Mouse (Mus musculus): ENCODE results near the gene Calhm2.

The Calhm2 gene

DNA sequence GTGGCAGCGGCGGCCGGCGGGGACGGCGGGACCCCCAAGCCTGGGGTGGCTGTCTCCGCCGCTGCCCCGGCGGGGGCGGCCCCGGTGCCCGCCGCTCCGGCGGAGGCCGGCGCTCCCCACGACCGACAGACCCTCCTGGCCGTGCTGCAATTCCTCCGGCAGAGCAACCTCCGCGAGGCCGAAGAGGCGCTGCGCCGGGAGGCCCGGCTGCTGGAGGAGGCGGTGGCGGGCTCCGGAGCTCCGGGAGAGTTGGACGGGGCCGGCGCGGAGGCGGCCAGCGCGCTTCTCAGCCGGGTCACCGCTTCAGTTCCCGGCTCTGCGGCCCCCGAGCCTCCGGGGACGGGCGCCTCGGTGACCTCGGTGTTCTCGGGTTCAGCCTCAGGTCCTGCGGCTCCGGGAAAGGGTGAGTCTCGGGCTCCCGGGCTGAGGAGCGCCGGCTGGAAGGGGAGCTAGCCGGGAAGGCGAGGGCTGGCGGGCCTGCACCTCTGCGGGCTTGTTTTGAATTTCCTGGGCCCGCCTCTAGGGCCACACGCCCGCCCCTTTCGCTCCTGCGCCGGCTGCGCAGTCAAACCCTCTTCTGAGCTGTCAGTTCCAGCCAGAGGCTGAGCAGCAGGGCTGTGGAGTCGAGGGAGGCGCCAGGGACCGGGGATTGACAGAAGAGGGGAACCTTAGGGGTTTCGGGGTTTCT lies 70.0 kb downstream of the Calhm2 start:
- DNase-seq (ENCODE audit: low read depth, low spot score): peak; percentile 93

DNA sequence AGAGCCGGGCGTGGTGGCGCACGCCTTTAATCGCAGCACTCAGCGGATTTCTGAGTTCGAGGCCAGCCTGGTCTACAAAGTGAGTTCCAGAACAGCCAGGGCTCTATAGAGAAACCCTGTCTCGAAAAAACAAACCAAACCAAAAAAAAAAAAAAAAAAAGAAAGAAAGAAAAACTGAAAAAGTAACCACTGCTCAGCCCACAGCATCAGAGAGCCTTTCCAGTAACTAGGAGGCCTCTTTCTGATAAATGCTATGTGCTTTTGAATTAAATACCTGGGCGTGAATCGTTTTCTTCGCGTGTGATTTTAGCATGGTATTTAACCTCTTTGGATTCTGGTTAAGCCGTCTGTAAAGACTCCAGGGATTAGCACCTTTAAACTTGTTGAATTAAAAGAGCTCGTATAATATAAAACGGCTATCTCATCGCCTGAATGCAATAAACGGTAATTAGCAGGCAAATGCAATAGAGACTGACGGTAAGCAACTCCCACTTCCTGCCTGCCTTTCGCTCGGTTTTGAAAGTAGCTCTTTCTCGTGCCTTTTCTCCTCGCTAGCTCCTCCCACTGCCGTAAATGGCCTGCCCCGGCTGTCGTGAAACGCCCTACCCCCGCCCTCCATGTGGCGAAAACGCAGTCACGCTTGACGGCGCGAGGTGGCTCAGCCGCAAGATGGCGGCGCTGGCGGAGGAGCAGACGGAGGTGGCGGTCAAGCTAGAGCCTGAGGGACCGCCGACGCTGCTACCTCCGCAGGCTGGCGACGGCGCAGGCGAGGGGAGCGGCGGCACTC lies 70.8 kb downstream of the Calhm2 start, which contains the start of gene Taf5:
TSS of gene Taf5 (plus strand) at position 651 of the 787 bp plus-strand sequence.
- DNase-seq (ENCODE audit: low read depth, low spot score): peak; percentile 99

DNA sequence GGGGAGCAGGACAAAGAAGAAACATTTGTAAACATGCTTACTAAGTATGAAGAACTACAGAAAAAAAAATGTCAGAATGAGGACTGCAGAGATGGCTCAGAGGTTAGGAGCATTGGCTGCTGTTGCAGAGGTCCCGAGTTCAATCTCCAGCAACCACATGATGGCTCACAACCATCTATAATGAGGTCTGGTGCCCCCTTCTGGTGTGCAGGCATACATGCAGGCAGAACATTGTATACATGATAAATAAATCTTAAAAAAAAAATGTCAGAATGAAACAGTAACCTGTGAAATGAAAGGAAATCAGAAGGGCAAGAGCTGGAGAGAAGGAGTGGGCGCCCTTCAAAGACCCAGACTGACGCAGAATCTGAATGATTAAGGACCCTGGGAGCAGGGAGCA lies 72.2 kb downstream of the Calhm2 start:
- no peak for DNase-seq (ENCODE audit: low read depth, low spot score)

DNA sequence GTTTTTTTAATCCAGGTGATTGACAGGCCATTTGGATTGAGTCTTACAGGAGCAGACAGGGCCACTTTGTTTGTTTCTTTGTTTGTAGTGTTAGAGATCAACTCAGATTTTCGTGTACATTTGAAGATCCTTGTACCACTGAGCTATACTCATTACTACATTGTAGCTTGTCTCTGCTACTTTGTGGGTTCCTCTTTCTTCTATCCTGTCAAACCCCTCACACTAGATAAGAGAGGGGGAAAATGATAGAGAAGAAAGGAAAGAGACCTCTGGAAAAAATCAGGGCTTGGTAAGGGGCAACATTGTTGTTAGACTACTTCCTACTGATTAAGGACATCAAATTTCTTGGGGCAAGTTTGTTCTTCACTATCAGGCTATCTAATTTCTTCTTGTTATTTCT lies 80.4 kb downstream of the Calhm2 start:
- no peak for DNase-seq (ENCODE audit: low read depth, low spot score)
